Mouse (Mus musculus) left cerebral cortex, adult 8-10 months (tissue): ENCODE measurements at regions not wholly inside any gene's neighbourhood (a gene's known extent, or its start where the extent isn't known, plus 50 kb on each side); places are given as distances from the start of the nearest gene placed in this dataset.
A peak's percentile ranks its signal among the peaks of the same experiment; 100 is the strongest.

Experiments used
- DNase-seq, 2 experiments: peaks; one replicate each; pipeline ENCODE4 v3.0.0; 2022; ENCODE audit warnings: low spot score in 2 of 2

- no peak for DNase-seq
Measured at GRCm38 (mm10) chr6:50777827-50778226, 123.6 kb upstream of the Npvf start.

- DNase-seq: no peak
Measured at GRCm38 (mm10) chr6:50780677-50781076, 126.4 kb upstream of the Npvf start.

GRCm38 (mm10) chr6:50781271-50781670 lies 127.0 kb upstream of the Npvf start:
- no peak for DNase-seq

GRCm38 (mm10) chr6:50782221-50782620 lies 128.0 kb upstream of the Npvf start:
- no peak for DNase-seq

- DNase-seq: peak in 1 of 2 experiments; percentile 34
Measured at GRCm38 (mm10) chr6:50783494-50783893, 129.3 kb upstream of the Npvf start.

- peak in 1 of 2 experiments; percentile 27 for DNase-seq
Measured at GRCm38 (mm10) chr6:50784381-50784780, 130.1 kb upstream of the Npvf start.

GRCm38 (mm10) chr6:50787666-50788065 lies 133.4 kb upstream of the Npvf start:
- DNase-seq: no peak

GRCm38 (mm10) chr6:50799963-50800362 lies 145.7 kb upstream of the Npvf start:
- no peak for DNase-seq

- DNase-seq: no peak
Measured at GRCm38 (mm10) chr6:50802956-50803355, 148.7 kb upstream of the Npvf start.

GRCm38 (mm10) chr6:50804477-50805005 lies 150.3 kb upstream of the Npvf start:
- DNase-seq: no peak

- DNase-seq: peak in 1 of 2 experiments; percentile 16
Measured at GRCm38 (mm10) chr6:50806376-50807077, 152.3 kb upstream of the Npvf start.

GRCm38 (mm10) chr6:50807187-50808012 lies 153.2 kb upstream of the Npvf start:
- no peak for DNase-seq

- DNase-seq: peak in 1 of 2 experiments; percentile 67
Measured at GRCm38 (mm10) chr6:50808126-50808525, 153.9 kb upstream of the Npvf start.

GRCm38 (mm10) chr6:50808811-50809668 lies 154.8 kb upstream of the Npvf start:
- DNase-seq: no peak

GRCm38 (mm10) chr6:50809669-50809983 lies 155.4 kb upstream of the Npvf start:
- DNase-seq: no peak

GRCm38 (mm10) chr6:50814936-50815500 lies 160.8 kb upstream of the Npvf start:
- no peak for DNase-seq

- DNase-seq: no peak
Measured at GRCm38 (mm10) chr6:50815579-50815978, 161.3 kb upstream of the Npvf start.

- no peak for DNase-seq
Measured at GRCm38 (mm10) chr6:50817430-50817829, 163.2 kb upstream of the Npvf start.

GRCm38 (mm10) chr6:50818433-50818832 lies 164.2 kb upstream of the Npvf start:
- no peak for DNase-seq

- DNase-seq: no peak
Measured at GRCm38 (mm10) chr6:50818891-50819541, 164.8 kb upstream of the Npvf start.
